ENCODE assay signal across 8 mouse cellular contexts in genomic region chr4:143212341-143213174, GRCm38 (mm10). TPM values are rescaled to one million over a fixed set of nuclear protein-coding genes. Genes with fewer than 3 reads are reported as not detected.
DNase-seq lines count a peak whose midpoint lies in the region; ATAC-seq lines count a peak whose summit lies in the region.

TSS of gene Prdm2 (minus strand) at chr4:143212995.

- peak; percentile 40 for ATAC-seq in inflammation-experienced regulatory T-cells, adult 6 months
- peak; percentile 59 for ATAC-seq in megakaryocyte, adult 5-6 weeks (ENCODE audit: poor library complexity, severe bottlenecking)

- peak; percentile 81 for DNase-seq in adrenal gland, adult 2 months
- DNase-seq in embryo, embryonic 11 days: peak; percentile 88
- peak; percentile 68 for DNase-seq in gastrocnemius, postnatal 25 days
- DNase-seq in left cerebral cortex, adult 9 months (ENCODE audit: low spot score in 2 of 2): peak; percentile 14 to 53
- peak; percentile 57 for DNase-seq in right cerebral cortex, adult 18-20 months
- peak; percentile 48 for DNase-seq in urinary bladder, postnatal 14 days (ENCODE audit: low spot score)

RNA-seq across cellular contexts. Expression of gene Prdm2, which starts in this region (rescaled TPM):
- total RNA-seq in adrenal gland, adult 2 months (2021): 10 to 100 TPM; 22.3 to 38.7 TPM
- polyA plus RNA-seq in adrenal gland, adult 2 months (2012; rRNA removed): 5.6 and 9.4 TPM in 2 replicates
- 10 to 100 TPM; 16.2 to 21.1 TPM for total RNA-seq in gastrocnemius, postnatal 25 days (2021)
- 10 to 100 TPM; 23.2 to 33.9 (median 28.8) TPM for polyA plus RNA-seq in inflammation-experienced regulatory T-cells, adult 6 months (2017; shearing (Covaris generic))
- 24.4 and 29.6 TPM in 2 replicates for total RNA-seq in megakaryocyte, adult 5-6 weeks (2015)
- 16.3 and 19.1 TPM in 2 replicates for total RNA-seq in megakaryocyte, adult 5-6 weeks (2017)

Comparison
In these comparisons a context has a peak if more than half of its experiments do, and no peak if none do; other contexts are left out.
1. Peak in every context shown above with its lines: DNase-seq and ATAC-seq.
2. DNase-seq: peak in every context shown above with its lines; median percentile 88 in embryo, embryonic 11 days; 81 in adrenal gland, adult 2 months; 68 in gastrocnemius, postnatal 25 days; 57 in right cerebral cortex, adult 18-20 months; 48 in urinary bladder, postnatal 14 days; 34 in left cerebral cortex, adult 9 months.